Mouse (Mus musculus) ES-E14 (cell line): ENCODE measurements around the gene Pde9a.

Experiments used
- HCFC1 ChIP-seq: IDR thresholded peaks from 2 replicates; pipeline ENCODE4 v1.6.1; 2012; ENCODE audit warnings: low read length, inconsistent platforms, borderline replicate concordance; ENCODE audit not compliant: insufficient read depth
- ZC3H11A ChIP-seq: IDR thresholded peaks from 2 replicates; pipeline ENCODE4 v1.6.1; 2012; ENCODE audit warnings: low read depth, mild to moderate bottlenecking, inconsistent platforms, low read length, borderline replicate concordance

- TF ChIP-seq ZC3H11A (no peak), HCFC1 (no peak)
Measured at GRCm38 (mm10) chr17:31405694-31406227, 19.8 kb downstream of the Pde9a start.
